Mouse (Mus musculus): ENCODE data around the gene Ces3b. TPM values are rescaled to one million over a fixed set of nuclear protein-coding genes. Genes with fewer than 3 reads are reported as not detected.
"Not testable (repeated sequence)": the region's sequence is repeated elsewhere in the genome, so short reads cannot be mapped to it uniquely, and the experiment has no call there.

Ces3b gene
- polyA plus RNA-seq, 1 experiment from 2014 or later = 0.14 TPM

DNA sequence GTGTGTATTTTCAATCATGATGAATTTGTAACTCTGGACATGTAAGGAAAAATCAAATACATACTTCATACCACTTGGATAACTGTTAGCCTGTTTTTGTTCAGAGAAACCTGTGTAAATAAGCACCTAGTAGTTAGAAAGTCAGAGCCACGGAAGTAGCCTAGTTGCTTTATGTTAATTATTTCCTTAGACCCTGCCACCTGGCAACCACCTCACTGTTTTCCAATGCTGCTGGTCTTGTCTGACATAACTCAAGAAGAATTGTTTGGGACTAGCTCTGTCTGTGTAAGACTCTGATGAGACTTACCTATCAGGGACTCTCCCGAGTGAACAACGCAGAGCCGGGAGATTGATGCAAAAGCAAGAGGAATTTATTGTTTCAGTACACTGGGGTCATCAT is 7.0 kb upstream of the Ces3b start:
- H3K27ac ChIP-seq (ENCODE audit: low read length) = no peak overlapping the region
- H3K4me2 ChIP-seq (ENCODE audit: low read depth, low read length) = no peak overlapping the region
- 93% methylated on average over 4 of the region's 4 CpGs for WGBS
- no peaks in the 10 kb centered on the region for H3K4me1 ChIP-seq (ENCODE audit: control insufficient read depth, insufficient read depth, low read length)
- no peaks in the 10 kb centered on the region for H3K36me3 ChIP-seq (ENCODE audit: control insufficient read depth, insufficient read depth)
- H3K9ac ChIP-seq (ENCODE audit: low read length) = no peak overlapping the region
- no peak overlapping the region for H3K4me3 ChIP-seq (ENCODE audit: low read length)
- H3K27me3 ChIP-seq (ENCODE audit: control insufficient read depth, insufficient read depth, low read length) = no peaks in the 10 kb centered on the region
- H3K9me3 ChIP-seq (replicated peaks; ENCODE audit: control insufficient read depth, low read length) = peaks cover 6% of the 10 kb centered on the region
- ATAC-seq (replicated peaks; ENCODE audit: extremely low read depth, insufficient read depth, low FRiP score) = no peak

DNA sequence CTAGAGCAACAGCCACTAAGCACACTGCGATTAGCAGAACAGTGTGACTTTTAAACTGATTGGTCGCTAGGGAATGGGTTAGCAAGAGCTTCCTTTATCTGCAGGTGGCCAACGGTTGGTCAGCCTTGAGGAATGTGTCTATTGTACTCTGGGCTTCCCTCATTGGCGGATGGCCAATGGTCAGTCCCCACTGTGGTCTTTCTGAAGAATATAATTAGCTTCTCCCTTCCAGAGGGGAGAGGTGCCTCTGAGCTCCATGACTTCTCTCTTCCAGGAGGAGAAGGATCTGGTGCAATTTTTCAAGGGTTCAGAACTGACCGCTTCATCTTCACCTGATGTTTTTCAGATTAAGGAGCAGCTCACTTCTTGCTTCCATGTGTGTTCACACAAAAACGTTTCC is 6.5 kb upstream of the Ces3b start:
- Histone ChIP-seq H3K4me3 (ENCODE audit: low read length) (no peak overlapping the region), H3K4me2 (ENCODE audit: low read depth, low read length) (no peak overlapping the region), H3K27ac (ENCODE audit: low read length) (no peak overlapping the region), H3K9ac (ENCODE audit: low read length) (no peak overlapping the region), H3K4me1 (ENCODE audit: control insufficient read depth, insufficient read depth, low read length) (no peaks in the 10 kb centered on the region), H3K9me3 (replicated peaks; ENCODE audit: control insufficient read depth, low read length) (peaks cover 6% of the 10 kb centered on the region), H3K36me3 (ENCODE audit: control insufficient read depth, insufficient read depth) (no peaks in the 10 kb centered on the region), H3K27me3 (ENCODE audit: control insufficient read depth, insufficient read depth, low read length) (no peaks in the 10 kb centered on the region)
- no peak for ATAC-seq (replicated peaks; ENCODE audit: extremely low read depth, insufficient read depth, low FRiP score)
- WGBS = 66% methylated on average over 6 of the region's 6 CpGs

DNA sequence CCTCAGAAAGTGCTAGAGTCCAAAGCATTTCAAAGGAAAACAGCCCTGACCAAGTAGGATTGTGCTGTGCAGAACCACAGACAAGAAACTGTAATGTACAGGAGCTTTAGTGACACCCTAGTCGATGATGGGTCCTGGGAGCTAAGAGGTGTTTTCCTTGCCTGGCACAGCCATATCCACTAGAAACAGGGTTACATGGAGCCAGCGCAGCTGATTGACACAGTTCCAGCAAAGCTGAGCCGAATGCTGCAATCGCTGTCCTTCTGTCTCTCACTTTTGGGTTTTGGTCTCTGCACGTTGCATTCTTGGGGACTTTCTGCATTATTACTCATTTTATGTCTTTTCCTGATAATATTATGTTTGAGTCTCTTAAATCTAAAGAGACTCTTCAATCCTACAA is 5.0 kb upstream of the Ces3b start:
- Histone ChIP-seq H3K9me3 (replicated peaks; ENCODE audit: control insufficient read depth, low read length) (peaks cover 4% of the 10 kb centered on the region), H3K27ac (ENCODE audit: low read length) (no peak overlapping the region), H3K27me3 (ENCODE audit: control insufficient read depth, insufficient read depth, low read length) (no peaks in the 10 kb centered on the region), H3K4me2 (ENCODE audit: low read depth, low read length) (no peak overlapping the region), H3K9ac (ENCODE audit: low read length) (no peak overlapping the region), H3K4me1 (ENCODE audit: control insufficient read depth, insufficient read depth, low read length) (peaks cover 4% of the 10 kb centered on the region), H3K36me3 (ENCODE audit: control insufficient read depth, insufficient read depth) (no peaks in the 10 kb centered on the region), H3K4me3 (ENCODE audit: low read length) (no peak overlapping the region)
- ATAC-seq (replicated peaks; ENCODE audit: extremely low read depth, insufficient read depth, low FRiP score) = no peak
- 79% methylated on average over 5 of the region's 5 CpGs for WGBS

DNA sequence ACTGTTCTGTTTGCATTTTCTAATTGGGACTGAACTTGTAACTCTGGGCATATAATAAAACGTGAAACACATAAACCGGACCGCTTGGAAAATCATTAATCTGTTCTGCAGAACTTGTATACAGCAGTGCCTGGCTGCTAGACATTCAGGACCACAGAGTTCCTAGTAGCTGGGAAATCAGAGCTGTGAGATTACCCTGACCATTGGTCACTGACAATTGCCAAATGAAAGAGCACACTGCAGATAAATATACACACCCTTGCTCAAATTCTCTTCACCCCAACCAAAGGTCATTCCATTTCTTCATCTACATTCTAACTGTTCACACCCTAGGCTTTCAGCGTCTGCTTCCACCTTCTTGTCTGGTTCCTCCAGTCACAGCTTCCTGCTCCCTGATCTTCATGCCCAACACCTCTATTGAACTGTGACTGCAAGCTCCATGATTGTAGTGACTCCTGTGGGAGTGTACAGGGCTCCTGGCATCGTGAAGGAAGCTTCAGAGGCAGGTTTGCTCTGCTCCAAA is 2.7 kb upstream of the Ces3b start:
- no peak overlapping the region for H3K4me2 ChIP-seq (ENCODE audit: low read depth, low read length)
- peaks cover 4% of the 10 kb centered on the region; the same call in 1 of the 2 replicates for H3K9me3 ChIP-seq (replicated peaks; ENCODE audit: control insufficient read depth, low read length)
- H3K27me3 ChIP-seq (ENCODE audit: control insufficient read depth, insufficient read depth, low read length) = no peaks in the 10 kb centered on the region
- WGBS = 60% methylated on average over 5 of the region's 5 CpGs
- no peaks in the 10 kb centered on the region for H3K36me3 ChIP-seq (ENCODE audit: control insufficient read depth, insufficient read depth)
- ATAC-seq (replicated peaks; ENCODE audit: extremely low read depth, insufficient read depth, low FRiP score) = no peak
- peaks cover 6% of the 10 kb centered on the region for H3K4me1 ChIP-seq (ENCODE audit: control insufficient read depth, insufficient read depth, low read length)
- H3K9ac ChIP-seq (ENCODE audit: low read length) = no peak overlapping the region
- no peak overlapping the region for H3K4me3 ChIP-seq (ENCODE audit: low read length)
- no peak overlapping the region for H3K27ac ChIP-seq (ENCODE audit: low read length)

DNA sequence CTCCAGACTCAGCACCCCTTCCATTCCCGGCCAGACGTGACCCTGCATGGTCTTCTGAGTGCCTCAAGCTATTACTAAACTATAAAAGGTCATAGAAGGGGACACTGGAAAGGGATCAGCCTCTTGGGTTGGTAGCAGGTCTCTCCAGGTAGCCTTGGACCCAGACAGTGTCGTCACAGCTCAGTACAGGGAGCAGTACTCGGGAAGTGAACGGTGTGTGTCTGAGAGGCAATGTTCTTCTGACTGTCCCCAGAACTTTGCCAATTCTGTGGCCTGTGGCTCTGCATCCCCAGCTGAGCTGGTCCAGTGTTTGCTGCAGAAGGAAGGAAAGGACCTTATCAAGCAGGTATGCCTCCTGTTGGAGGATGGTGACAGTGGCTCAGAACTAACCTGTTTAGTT is 4.6 kb downstream of the Ces3b start:
- H3K9ac ChIP-seq (ENCODE audit: low read length); ATAC-seq (replicated peaks; ENCODE audit: extremely low read depth, insufficient read depth, low FRiP score); H3K27me3 ChIP-seq (ENCODE audit: control insufficient read depth, insufficient read depth, low read length); H3K4me3 ChIP-seq (ENCODE audit: low read length); H3K4me1 ChIP-seq (ENCODE audit: control insufficient read depth, insufficient read depth, low read length); H3K27ac ChIP-seq (ENCODE audit: low read length); H3K4me2 ChIP-seq (ENCODE audit: low read depth, low read length); H3K9me3 ChIP-seq (replicated peaks; ENCODE audit: control insufficient read depth, low read length); H3K36me3 ChIP-seq (ENCODE audit: control insufficient read depth, insufficient read depth): not testable (repeated sequence)
- 75% methylated on average over 5 of the region's 5 CpGs for WGBS

DNA sequence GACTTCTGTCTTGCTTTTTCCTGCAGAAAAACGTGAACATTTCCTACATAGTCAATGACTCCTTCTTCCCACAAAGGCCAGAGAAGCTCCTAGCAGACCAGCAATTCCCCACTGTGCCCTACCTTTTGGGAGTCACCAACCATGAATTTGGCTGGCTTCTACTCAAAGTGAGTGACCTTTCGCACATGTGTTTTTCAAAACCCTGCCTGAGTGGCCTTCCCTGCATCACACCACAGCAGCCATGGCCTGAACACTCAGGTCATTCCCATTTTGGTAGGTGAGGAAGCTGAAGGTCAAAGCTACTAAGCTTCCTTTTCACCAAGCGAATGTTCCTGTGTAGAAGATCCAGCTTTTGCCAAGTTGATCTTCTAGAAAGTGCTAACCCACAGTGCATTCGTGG is 5.0 kb downstream of the Ces3b start:
- 55% methylated on average over 4 of the region's 4 CpGs for WGBS
- no peaks in the 10 kb centered on the region for H3K36me3 ChIP-seq (ENCODE audit: control insufficient read depth, insufficient read depth)
- no peak overlapping the region for H3K27ac ChIP-seq (ENCODE audit: low read length)
- peaks cover 2% of the 10 kb centered on the region for H3K4me1 ChIP-seq (ENCODE audit: control insufficient read depth, insufficient read depth, low read length)
- no peaks in the 10 kb centered on the region for H3K9me3 ChIP-seq (replicated peaks; ENCODE audit: control insufficient read depth, low read length)
- no peak overlapping the region for H3K9ac ChIP-seq (ENCODE audit: low read length)
- H3K27me3 ChIP-seq (ENCODE audit: control insufficient read depth, insufficient read depth, low read length) = no peaks in the 10 kb centered on the region
- H3K4me3 ChIP-seq (ENCODE audit: low read length) = no peak overlapping the region
- no peak for ATAC-seq (replicated peaks; ENCODE audit: extremely low read depth, insufficient read depth, low FRiP score)
- H3K4me2 ChIP-seq (ENCODE audit: low read depth, low read length) = no peak overlapping the region

DNA sequence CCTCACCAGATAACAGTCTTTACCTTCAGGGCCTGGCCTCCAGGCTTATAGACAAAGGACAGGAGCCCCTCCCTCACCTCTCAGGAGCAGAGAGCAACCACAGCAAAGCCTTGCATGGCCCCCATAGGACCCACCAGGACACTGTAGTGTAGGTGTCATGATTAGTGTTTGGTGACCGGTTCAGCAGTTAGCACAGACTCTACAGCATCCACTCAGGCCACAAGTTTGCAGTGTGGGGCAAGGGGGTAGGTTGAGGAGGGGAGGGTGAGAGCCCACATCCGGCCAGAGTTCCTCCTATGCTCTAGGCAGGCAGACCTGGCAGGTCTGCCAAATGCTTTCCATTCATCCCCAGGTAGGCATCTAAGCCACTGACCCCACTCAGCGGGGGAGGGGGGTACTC is 10.4 kb downstream of the Ces3b start:
- no peaks in the 10 kb centered on the region; the same call in 1 of the 2 replicates for H3K4me1 ChIP-seq (ENCODE audit: control insufficient read depth, insufficient read depth, low read length)
- 81% methylated on average over 3 of the region's 3 CpGs for WGBS

DNA sequence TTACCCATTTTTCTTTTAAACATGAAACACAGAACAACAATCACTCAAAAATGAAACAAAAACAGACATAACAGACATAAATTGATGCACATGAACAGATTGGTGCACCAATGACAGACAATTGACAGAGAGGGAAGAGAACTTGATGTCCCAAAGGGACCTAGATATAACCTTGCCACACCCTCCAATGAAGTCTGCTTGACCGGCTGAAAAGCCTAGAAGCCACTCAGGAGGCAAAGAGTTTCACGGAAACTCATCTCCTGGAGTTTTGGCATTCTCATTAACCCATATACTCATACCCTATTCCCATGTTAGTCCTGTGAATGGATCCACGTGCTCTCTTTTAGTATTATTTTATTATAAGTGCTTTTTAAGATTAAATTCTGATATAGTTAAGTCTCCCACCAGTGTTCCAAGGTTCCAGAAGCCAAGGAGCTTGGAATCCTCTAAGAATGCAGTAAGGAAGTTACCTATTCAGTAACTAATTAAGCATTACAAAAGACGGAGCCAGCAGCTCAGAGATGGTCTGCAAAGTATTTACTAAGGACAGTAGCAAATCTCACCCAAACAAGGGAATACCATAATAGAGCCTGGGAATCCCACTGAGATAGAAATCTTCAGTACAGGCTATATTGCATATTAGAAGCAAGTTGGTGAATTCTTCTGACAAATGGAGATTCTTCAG is 18.7 kb downstream of the Ces3b start:
- H3K9ac ChIP-seq (ENCODE audit: low read length); H3K27me3 ChIP-seq (ENCODE audit: control insufficient read depth, insufficient read depth, low read length); H3K9me3 ChIP-seq (replicated peaks; ENCODE audit: control insufficient read depth, low read length); H3K4me3 ChIP-seq (ENCODE audit: low read length); H3K36me3 ChIP-seq (ENCODE audit: control insufficient read depth, insufficient read depth); H3K4me1 ChIP-seq (ENCODE audit: control insufficient read depth, insufficient read depth, low read length); H3K27ac ChIP-seq (ENCODE audit: low read length); ATAC-seq (replicated peaks; ENCODE audit: extremely low read depth, insufficient read depth, low FRiP score); H3K4me2 ChIP-seq (ENCODE audit: low read depth, low read length): not testable (repeated sequence)
- 76% methylated on average over 4 of the region's 4 CpGs for WGBS

More for the DNA sequence above, 10.4 kb downstream of the Ces3b start:
- H3K9me3 ChIP-seq (replicated peaks; ENCODE audit: control insufficient read depth, low read length) = no peaks in the 10 kb centered on the region
- H3K36me3 ChIP-seq (ENCODE audit: control insufficient read depth, insufficient read depth) = no peaks in the 10 kb centered on the region
- H3K27ac ChIP-seq (ENCODE audit: low read length) = no peak overlapping the region
- no peak overlapping the region for H3K4me3 ChIP-seq (ENCODE audit: low read length)
- ATAC-seq (replicated peaks; ENCODE audit: extremely low read depth, insufficient read depth, low FRiP score) = no peak
- H3K27me3 ChIP-seq (ENCODE audit: control insufficient read depth, insufficient read depth, low read length) = no peaks in the 10 kb centered on the region
- no peak overlapping the region for H3K4me2 ChIP-seq (ENCODE audit: low read depth, low read length)
- no peak overlapping the region for H3K9ac ChIP-seq (ENCODE audit: low read length)

DNA sequence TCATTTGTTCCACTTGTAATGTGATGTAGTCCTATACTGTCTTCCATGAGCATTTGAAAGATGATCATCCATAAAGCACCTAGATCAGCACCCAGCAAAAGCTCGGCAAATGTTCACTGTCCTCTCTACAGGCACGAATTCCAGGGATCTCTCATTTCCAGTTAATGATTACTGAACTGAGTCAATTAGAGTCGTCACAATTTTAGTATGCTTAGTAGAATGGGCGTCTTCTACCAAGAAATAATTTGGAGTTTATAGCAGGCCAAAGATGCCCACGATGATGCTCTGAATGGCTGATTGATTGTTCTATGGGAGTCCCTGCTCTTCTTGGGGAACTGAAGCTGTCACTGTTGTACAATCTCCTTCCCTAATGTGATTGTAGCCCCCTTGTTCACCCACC is 20.1 kb downstream of the Ces3b start:
- H3K4me2 ChIP-seq (ENCODE audit: low read depth, low read length); H3K9me3 ChIP-seq (replicated peaks; ENCODE audit: control insufficient read depth, low read length); H3K4me1 ChIP-seq (ENCODE audit: control insufficient read depth, insufficient read depth, low read length); H3K36me3 ChIP-seq (ENCODE audit: control insufficient read depth, insufficient read depth); H3K27me3 ChIP-seq (ENCODE audit: control insufficient read depth, insufficient read depth, low read length); H3K27ac ChIP-seq (ENCODE audit: low read length); H3K9ac ChIP-seq (ENCODE audit: low read length); H3K4me3 ChIP-seq (ENCODE audit: low read length); ATAC-seq (replicated peaks; ENCODE audit: extremely low read depth, insufficient read depth, low FRiP score): not testable (repeated sequence)
- WGBS = 71% methylated on average over 5 of the region's 5 CpGs
